Mouse (Mus musculus) limb, embryonic 10.5 days (tissue): ENCODE results near the gene Chst7. TPM values are rescaled to one million over a fixed set of nuclear protein-coding genes. Genes with fewer than 3 reads are reported as not detected.
A peak's percentile ranks its signal among the peaks of the same experiment; 100 is the strongest.

Experiments
- DNase-seq: peaks from one replicate; pipeline ENCODE4 v3.0.0-alpha.2; 2017; ENCODE audit warnings: low spot score
- H3K27ac ChIP-seq: fragments of 300-500 bp; sonication (generic); 2 replicates; pipeline ENCODE4 v1.5.1; 2016; ENCODE audit warnings: mild to moderate bottlenecking
- H3K27me3 ChIP-seq: fragments of 300-500 bp; sonication (generic); 2 replicates; pipeline ENCODE4 v1.6.1; 2016; ENCODE audit warnings: low read depth, mild to moderate bottlenecking; ENCODE audit not compliant: poor library complexity, severe bottlenecking
- H3K36me3 ChIP-seq: fragments of 300-500 bp; sonication (generic); 2 replicates; pipeline ENCODE4 v1.6.1; 2016; ENCODE audit warnings: mild to moderate bottlenecking, moderate library complexity
- H3K4me1 ChIP-seq: fragments of 300-500 bp; sonication (generic); 2 replicates; pipeline ENCODE4 v1.6.1; 2016
- H3K4me3 ChIP-seq: fragments of 300-500 bp; sonication (generic); 2 replicates; pipeline ENCODE4 v1.5.1; 2016; ENCODE audit warnings: mild to moderate bottlenecking, moderate library complexity
- H3K9me3 ChIP-seq: fragments of 300-500 bp; sonication (generic); replicated peaks from 2 replicates; pipeline ENCODE4 v1.6.1; 2016; ENCODE audit warnings: mild to moderate bottlenecking
- WGBS: fragments of 180-500 bp; shearing (Covaris S2); methylation state at CpG from one replicate; pipeline ENCODE4 v1.1.7; 2016; 5-methylcytosine and 5-hydroxymethylcytosine counted together
- polyA plus RNA-seq: library from polyadenylated mRNA; unstranded; fragments of >200 nt; fragmentation: Nextera tagmentation; extraction: Ambion mirVana; gene quantifications from 2 replicates; pipeline ENCODE4 v1.2.1, GENCODE M21; 2016

Chst7 gene
- polyA plus RNA-seq = 2.2 and 2.5 TPM in 2 replicates

- H3K4me1 ChIP-seq = no peaks in the 10 kb centered on the region
- no peaks in the 10 kb centered on the region for H3K36me3 ChIP-seq
- H3K9me3 ChIP-seq = no peaks in the 10 kb centered on the region
- peak within 1 kb of the TSS; percentile 52 for H3K4me3 ChIP-seq
- H3K27ac ChIP-seq = 0 out of 2 replicates have a peak within 1 kb of the TSS, but pooled peaks have one; percentile 12
- 14% methylated on average over 40 of the region's 40 CpGs for WGBS
- H3K27me3 ChIP-seq = peaks cover 21% of the 10 kb centered on the region
- DNase-seq = peak; percentile 58
Measured at GRCm38 (mm10) chrX:20059381-20059971, at the start of gene Chst7. Gene Chst7 (plus strand): TSS chrX:20059560.

- Histone ChIP-seq H3K27ac (no peak overlapping the region), H3K9me3 (no peaks in the 10 kb centered on the region), H3K27me3 (no peaks in the 10 kb centered on the region), H3K4me3 (no peak overlapping the region), H3K4me1 (no peaks in the 10 kb centered on the region), H3K36me3 (no peaks in the 10 kb centered on the region)
- WGBS = 98% methylated on average over 2 of the region's 2 CpGs
- DNase-seq = no peak
Measured at GRCm38 (mm10) chrX:20012211-20012610, 47.1 kb upstream of the Chst7 start.

- Histone ChIP-seq H3K9me3 (no peaks in the 10 kb centered on the region), H3K36me3 (no peaks in the 10 kb centered on the region), H3K27me3 (no peaks in the 10 kb centered on the region), H3K4me1 (no peaks in the 10 kb centered on the region), H3K27ac (no peak overlapping the region), H3K4me3 (no peak overlapping the region)
- WGBS = 45% methylated on average over 2 of the region's 2 CpGs
- no peak for DNase-seq
Measured at GRCm38 (mm10) chrX:20020942-20021341, 38.4 kb upstream of the Chst7 start.

- Histone ChIP-seq H3K4me1 (no peaks in the 10 kb centered on the region), H3K27ac (0 out of 2 replicates have a peak overlapping the region, but pooled peaks have one; percentile 12), H3K9me3 (no peaks in the 10 kb centered on the region), H3K4me3 (peak overlapping the region; percentile 52), H3K36me3 (no peaks in the 10 kb centered on the region), H3K27me3 (peaks cover 21% of the 10 kb centered on the region)
- peak; percentile 46 for DNase-seq
- WGBS = 16% methylated on average over 65 of the region's 65 CpGs
Measured at GRCm38 (mm10) chrX:20060096-20060768, 872 bp downstream of the Chst7 start.

GRCm38 (mm10) chrX:20060769-20061315, 1.5 kb downstream of the Chst7 start:
- no peaks in the 10 kb centered on the region for H3K36me3 ChIP-seq
- no peaks in the 10 kb centered on the region for H3K4me1 ChIP-seq
- H3K9me3 ChIP-seq = no peaks in the 10 kb centered on the region
- peaks cover 21% of the 10 kb centered on the region for H3K27me3 ChIP-seq
- H3K4me3 ChIP-seq = peak overlapping the region; percentile 52
- peak; percentile 39 for DNase-seq
- H3K27ac ChIP-seq = no peak overlapping the region
- WGBS = 7% methylated on average over 47 of the region's 47 CpGs

- H3K4me3 ChIP-seq = no peak overlapping the region
- H3K27ac ChIP-seq = no peak overlapping the region
- no peaks in the 10 kb centered on the region for H3K36me3 ChIP-seq
- peaks cover 21% of the 10 kb centered on the region for H3K27me3 ChIP-seq
- no peak for DNase-seq
- WGBS = 50% methylated on average over 3 of the region's 3 CpGs
- no peaks in the 10 kb centered on the region for H3K4me1 ChIP-seq
- no peaks in the 10 kb centered on the region for H3K9me3 ChIP-seq
Measured at GRCm38 (mm10) chrX:20061764-20062480, 2.6 kb downstream of the Chst7 start.

GRCm38 (mm10) chrX:20066636-20067035, 7.3 kb downstream of the Chst7 start:
- Histone ChIP-seq H3K27me3 (peaks cover 2% of the 10 kb centered on the region; the same call in 1 of the 2 replicates), H3K36me3 (no peaks in the 10 kb centered on the region), H3K27ac (no peak overlapping the region), H3K4me1 (no peaks in the 10 kb centered on the region), H3K9me3 (no peaks in the 10 kb centered on the region), H3K4me3 (no peak overlapping the region)
- DNase-seq = no peak

- 30% methylated on average over 4 of the region's 4 CpGs for WGBS
- no peak for DNase-seq
- no peak overlapping the region for H3K4me3 ChIP-seq
- no peaks in the 10 kb centered on the region for H3K9me3 ChIP-seq
- H3K36me3 ChIP-seq = no peaks in the 10 kb centered on the region
- no peaks in the 10 kb centered on the region for H3K4me1 ChIP-seq
- no peak overlapping the region for H3K27ac ChIP-seq
- H3K27me3 ChIP-seq = no peaks in the 10 kb centered on the region
Measured at GRCm38 (mm10) chrX:20070196-20070595, 10.8 kb downstream of the Chst7 start.

GRCm38 (mm10) chrX:20117717-20118116, 58.4 kb downstream of the Chst7 start:
- H3K4me1 ChIP-seq = no peaks in the 10 kb centered on the region
- no peaks in the 10 kb centered on the region for H3K27me3 ChIP-seq
- no peak overlapping the region for H3K27ac ChIP-seq
- H3K9me3 ChIP-seq = no peaks in the 10 kb centered on the region
- DNase-seq = no peak
- 76% methylated on average over 2 of the region's 2 CpGs for WGBS
- H3K36me3 ChIP-seq = no peaks in the 10 kb centered on the region
- no peak overlapping the region for H3K4me3 ChIP-seq

GRCm38 (mm10) chrX:20125481-20125880, 66.1 kb downstream of the Chst7 start:
- no peaks in the 10 kb centered on the region for H3K27me3 ChIP-seq
- no peak overlapping the region for H3K27ac ChIP-seq
- DNase-seq = no peak
- H3K4me3 ChIP-seq = no peak overlapping the region
- H3K4me1 ChIP-seq = no peaks in the 10 kb centered on the region
- H3K36me3 ChIP-seq = no peaks in the 10 kb centered on the region
- 81% methylated on average over 2 of the region's 2 CpGs for WGBS
- H3K9me3 ChIP-seq = no peaks in the 10 kb centered on the region

- Histone ChIP-seq H3K36me3 (no peaks in the 10 kb centered on the region), H3K27ac (no peak overlapping the region), H3K27me3 (no peaks in the 10 kb centered on the region), H3K4me1 (no peaks in the 10 kb centered on the region), H3K9me3 (no peaks in the 10 kb centered on the region), H3K4me3 (no peak overlapping the region)
- DNase-seq = no peak
Measured at GRCm38 (mm10) chrX:20128951-20129350, 69.6 kb downstream of the Chst7 start.

GRCm38 (mm10) chrX:20129466-20129865, 70.1 kb downstream of the Chst7 start:
- Histone ChIP-seq H3K36me3 (no peaks in the 10 kb centered on the region), H3K4me3 (no peak overlapping the region), H3K27me3 (no peaks in the 10 kb centered on the region), H3K9me3 (no peaks in the 10 kb centered on the region), H3K27ac (no peak overlapping the region), H3K4me1 (no peaks in the 10 kb centered on the region)
- DNase-seq = no peak
- 95% methylated on average over 1 of the region's 1 CpGs for WGBS
